Mouse (Mus musculus) thymus, postnatal 4 days (tissue): ENCODE measurements around the gene Lpp.

Source experiments
- DNase-seq: peaks from one replicate; pipeline ENCODE4 v3.0.0; 2021

Lpp gene

DNA sequence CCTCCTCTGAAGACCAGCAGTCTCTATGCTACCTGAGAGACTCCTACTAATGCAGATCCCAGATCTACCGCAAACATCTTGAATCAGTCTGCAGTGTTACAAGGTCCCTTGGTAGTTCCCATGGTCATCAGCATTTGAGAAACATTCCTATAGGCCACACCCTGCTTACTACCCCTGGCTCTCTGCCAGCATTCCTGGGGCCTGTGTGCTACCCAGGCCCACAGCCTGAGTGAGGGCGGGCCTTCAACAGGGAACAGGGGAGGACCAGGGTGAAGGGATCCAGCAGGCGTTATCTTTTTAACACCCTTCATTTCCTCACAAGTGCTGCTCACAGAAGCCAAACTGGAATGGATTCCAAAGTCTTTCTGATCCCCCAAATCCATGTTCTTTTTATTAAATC, 173.0 kb downstream of the Lpp start:
- no peak for DNase-seq

DNA sequence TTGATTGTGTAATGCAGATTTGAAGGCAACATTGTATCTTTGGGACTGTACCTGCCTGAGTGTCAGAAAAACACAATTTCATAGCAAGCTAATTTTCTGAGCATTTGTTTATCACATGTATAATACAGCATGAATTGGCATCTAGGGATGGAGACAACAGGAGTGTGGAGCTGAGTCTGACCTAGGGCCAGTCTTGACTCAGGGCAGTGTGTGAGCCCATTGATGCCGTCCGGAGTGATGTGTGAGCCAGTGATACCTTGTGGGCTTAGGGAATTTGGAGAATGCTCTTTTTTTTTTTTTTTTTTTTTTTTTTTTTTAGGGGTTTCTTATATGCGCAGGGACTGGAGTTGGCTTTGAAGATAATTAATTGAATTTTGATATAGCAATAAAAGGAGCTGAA, 174.3 kb downstream of the Lpp start:
- DNase-seq = no peak

DNA sequence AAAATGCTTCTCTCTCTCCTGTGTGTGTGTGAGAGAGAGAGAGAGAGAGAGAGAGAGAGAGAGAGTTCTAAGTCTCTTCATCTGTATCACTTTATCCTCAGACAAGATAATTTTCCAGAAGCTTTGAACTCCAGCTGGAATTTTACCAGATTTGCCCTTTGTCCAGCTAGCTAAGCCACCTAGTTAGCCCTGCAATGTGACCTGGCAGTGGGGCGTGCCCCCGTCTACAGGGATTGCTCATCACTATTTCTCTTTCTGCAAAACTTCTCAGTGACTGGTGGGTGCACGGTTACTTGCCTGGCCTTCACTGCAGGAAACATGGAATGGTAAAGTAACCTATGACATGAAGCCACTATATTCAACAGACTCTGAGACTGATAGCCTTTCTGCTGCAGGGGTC, 174.8 kb downstream of the Lpp start:
- no peak for DNase-seq

DNA sequence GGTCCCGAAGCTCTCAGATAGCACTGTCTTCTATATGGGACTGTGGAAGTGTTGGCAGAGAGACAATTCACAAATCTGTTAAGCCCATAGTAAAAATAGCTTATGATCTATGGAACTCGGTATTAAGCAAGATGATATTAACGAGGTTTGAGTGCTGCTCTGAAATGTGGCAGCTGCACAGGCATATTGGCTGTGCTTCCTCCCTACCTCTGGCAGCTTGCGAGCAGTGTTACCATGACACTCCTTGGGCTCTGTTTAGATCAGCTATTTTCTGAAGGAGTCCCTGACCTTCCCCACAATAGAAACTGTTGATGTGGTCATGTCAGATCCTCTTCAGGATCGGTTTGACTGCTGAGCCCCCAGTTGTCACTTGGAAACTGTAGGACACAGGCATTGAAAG, 176.4 kb downstream of the Lpp start:
- no peak for DNase-seq

DNA sequence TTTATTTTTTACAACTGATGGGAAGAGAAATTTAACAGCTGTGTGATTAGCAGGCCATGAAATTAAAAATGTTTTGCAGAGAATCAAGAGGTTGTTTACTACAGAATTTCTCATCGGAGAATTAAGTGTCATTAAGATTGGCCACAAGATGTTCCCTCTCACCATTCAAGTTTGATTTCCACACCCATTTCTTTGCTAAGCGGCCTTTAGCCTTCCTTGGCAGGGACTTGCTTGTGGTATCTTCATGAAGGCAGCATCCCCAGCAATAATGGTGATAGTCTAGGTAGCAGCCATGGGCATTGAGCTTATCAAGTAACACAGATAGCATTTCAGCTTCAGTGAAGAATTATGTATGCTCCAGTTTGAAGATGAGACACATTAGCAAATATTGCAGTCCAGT, 183.7 kb downstream of the Lpp start:
- no peak for DNase-seq

DNA sequence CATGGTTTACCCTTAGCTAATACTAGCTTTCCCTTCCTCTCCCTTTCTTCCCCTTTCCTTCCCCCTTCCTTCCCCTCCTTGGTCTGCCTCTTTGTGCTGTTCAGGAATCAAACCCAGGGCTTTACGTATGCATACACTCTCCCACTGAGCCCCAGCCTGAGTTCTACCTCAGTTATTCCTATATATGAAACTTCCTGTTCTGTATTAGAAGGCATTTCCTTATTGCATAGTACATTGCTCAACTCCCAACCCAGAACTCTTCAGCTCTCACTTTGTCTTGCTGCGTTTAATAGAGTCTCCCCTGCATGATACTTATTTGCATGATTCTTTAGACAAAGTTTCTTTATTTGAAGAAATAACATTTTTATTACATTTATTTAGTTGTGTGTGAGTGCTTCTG, 184.5 kb downstream of the Lpp start:
- DNase-seq = no peak

DNA sequence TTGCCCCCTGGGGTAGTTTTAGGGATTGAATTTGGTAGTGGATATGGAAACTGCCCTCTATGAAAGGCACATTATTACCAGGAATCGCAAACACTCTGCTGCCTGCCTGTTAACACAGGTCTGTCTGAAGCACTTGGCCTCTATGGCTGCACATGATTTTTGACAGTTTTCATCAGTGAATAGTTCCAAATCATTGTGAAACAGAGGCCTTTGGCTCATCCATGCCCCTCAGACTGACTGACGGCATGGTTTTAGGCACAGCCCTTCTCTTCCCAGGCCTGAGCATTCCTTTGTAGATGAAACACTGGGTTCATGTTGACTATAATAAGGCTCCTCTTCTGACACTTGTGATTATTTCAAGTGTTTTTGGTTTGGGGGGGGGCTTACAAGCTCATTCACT, 189.5 kb downstream of the Lpp start:
- no peak for DNase-seq

DNA sequence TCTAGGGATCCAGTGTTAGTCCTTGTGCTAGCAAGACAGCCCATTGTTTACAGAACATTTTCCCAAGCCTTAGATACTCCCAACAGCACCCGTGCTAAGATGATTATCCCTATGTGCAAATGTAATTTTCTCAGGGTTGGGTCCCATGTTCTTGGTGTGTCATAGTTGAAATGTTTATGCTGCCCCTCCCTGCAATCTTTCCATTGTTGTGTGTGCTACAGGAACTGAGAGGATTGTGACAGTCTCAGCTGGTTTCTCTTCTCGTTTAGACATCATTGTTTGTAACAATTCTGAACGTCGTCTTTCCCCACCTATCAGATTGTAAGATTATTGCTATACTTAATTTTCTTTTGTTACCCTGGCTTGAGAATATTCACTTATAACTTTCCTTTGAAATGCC, 200.2 kb downstream of the Lpp start:
- no peak for DNase-seq

DNA sequence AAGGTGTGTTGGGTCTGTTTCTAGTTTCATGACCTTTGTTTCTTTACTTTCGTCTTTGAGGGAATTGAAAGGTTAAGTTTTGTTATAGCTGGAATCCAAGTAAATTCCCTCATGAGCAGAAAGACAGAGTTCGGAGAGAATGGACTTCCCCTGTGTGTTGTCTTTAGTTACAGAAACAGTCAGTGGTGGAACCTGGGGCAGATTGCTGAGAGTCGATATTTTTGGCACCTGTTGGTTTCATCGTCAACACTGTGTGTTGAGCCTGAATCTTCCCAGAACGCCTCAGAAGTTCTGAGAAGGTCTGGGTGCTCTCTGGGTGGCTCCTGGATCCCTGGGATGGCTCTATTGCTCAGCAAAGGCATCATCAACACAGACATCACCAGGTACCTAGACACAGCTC, 201.2 kb downstream of the Lpp start:
- no peak for DNase-seq

DNA sequence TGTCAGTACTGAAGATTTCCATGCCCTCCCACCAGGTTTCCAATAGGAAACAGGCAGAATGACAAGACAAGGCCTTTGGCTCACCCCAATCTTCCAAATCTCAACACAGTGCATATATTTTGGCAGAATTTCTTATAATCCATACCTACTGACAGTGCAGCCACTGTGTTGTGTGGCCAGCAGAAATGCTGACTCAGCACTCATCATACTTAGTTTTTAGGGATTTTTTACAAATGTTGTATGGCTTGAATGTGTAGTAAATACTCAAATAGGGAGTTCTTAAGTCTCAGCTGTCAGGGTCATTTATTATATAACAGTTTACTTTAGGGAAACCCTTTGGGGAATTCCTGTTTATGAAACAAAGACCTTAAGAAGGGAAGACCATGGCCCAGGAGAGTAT, 202.2 kb downstream of the Lpp start:
- no peak for DNase-seq

DNA sequence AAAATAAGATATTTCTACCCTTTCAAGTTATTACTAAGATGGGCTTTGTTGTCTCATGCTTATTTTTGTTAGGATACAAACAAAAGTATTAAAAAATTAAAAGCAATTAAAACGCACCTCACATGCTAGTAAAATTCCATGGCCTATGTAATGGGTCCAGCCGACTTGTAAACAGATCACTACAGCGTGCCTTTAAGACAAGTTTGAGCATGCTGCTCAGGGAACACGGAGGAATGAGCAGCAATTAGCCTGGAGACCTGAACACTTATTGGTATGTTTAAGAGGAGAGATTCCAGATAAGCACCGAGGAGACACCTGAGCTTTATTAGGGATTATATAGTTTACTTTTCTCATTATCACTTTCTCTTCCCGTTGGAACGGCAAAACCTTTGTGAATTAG, 205.3 kb downstream of the Lpp start:
- no peak for DNase-seq

DNA sequence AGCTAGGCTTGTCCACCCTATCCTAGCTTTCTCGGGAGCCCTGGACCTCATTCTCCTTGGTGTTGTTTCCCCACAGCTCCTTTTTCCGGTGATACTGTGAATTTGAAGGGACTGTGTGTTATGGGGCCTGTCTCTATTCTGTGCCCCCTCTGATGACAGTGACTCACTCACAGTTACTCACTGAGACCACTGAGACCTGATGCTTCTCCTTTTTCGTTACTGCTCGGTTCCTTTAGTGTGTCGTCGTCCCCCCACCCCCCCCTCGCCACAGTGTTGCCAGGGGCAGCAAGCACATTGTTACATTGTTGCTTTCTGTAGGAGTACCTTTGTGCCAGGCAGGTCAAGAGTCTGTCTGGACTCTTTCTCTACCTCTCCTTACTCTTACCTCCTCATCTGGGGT, 206.5 kb downstream of the Lpp start:
- DNase-seq = no peak

DNA sequence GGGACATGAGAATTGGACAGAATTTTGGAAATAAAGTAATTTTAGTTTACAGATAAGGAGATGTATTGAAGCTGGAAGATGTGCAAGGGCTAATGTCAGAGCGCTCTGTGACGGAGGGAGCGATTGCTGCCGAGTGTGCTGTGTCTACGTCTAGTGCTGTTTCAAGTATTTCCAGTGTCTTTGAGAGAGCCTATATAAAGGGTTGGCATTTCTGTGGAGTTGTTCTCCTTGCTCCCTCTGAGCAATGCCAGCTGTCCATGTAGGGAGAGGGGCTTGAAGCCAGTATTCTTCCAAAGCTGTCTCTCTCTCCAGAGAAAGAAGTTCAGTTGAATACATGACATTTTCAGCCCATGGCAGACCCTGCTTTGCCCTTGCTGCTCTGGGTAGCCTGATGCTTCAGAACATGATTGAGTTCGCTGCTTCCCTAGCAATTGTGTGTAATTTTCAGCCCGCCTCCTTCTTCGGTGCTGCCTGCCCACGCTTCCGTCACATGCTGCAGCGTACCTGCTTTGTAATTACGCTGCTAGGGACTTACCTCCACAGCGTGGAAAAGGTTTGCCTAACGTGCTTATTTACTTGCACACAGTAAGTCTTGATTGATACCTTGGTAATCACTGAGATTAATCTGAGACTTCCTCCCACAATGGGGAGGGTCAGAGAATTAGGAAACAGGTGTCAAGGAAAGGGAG, 207.1 kb downstream of the Lpp start:
- no peak for DNase-seq

DNA sequence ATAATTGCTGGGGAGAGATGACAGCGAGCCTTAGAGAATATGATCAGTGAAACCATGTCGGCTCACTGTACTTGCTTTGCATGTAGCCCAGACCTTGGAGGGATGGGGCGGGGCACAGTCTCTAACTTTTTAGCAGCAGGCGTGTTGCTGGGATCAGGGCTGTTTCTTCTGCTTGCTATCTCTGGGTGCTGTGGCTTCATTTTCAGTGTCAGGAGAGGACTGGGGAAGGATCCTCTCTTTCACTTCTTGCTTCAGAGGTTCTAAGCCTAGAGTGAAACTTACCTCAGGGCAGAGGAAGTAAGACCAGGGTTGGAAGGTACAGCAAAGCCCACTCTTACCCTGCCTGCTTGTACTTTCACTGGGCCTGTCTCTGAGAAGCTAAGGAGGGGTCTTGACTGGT, 210.0 kb downstream of the Lpp start:
- no peak for DNase-seq

DNA sequence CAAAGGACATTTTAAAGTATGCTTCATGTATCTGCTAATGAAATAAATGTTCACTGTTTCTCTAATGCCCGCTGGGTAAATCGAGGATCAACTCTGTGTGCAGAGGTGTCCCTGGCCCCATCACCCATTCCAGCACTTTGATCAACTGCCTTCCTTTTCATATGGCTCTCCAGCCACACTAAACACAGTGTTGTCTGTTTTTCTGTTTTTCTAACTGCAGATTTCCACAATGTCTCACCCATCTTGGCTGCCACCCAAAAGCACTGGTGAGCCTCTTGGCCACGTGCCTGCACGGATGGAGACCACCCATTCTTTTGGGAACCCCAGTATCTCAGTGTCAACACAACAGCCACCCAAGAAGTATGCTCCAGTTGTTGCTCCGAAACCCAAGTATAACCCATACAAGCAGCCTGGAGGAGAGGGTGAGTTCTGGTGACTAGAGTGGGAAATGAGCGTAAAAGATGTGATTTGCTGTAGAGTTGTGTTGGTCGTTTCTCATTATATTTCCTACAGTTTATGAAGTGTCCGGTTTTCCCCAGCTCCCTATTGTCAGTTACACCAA, 214.7 kb downstream of the Lpp start:
- DNase-seq = no peak

DNA sequence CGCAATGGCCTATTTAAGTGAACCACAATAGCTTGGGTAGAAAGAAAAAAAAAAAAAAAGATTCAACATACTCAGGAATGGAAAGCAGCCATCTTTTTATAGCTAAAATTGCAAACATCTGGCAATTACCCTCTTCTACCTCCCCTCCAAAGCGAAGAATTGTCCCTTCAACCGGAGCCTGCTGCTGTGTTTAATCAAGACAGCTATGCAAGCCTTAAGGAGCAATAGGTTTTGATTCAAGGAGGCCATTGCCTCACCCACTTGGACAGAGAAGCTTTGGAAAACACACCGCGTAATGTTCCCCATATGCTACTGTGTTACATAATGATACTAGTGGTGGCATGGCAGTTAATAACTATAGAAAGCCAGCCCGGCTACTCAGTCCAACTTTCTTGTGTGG, 226.2 kb downstream of the Lpp start:
- DNase-seq = no peak

DNA sequence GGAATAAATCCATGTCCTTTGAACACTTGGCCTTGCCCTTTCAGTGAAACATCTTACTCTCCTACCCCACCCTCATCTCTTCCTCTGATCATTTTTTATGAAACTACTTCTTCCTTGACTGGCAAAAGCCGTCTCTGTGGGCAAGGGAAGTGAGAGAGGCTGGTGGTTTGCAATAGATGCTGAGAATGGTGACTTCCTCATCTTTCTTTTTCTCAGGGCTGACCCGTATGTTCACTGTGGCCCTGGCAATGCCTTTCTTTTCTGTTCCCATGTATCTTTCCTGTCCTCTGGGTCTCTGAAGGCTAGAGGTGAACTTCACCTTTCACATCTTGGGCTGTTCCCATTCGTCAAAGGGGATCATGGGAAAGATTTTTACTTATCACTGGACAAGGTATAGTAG, 226.7 kb downstream of the Lpp start:
- no peak for DNase-seq

DNA sequence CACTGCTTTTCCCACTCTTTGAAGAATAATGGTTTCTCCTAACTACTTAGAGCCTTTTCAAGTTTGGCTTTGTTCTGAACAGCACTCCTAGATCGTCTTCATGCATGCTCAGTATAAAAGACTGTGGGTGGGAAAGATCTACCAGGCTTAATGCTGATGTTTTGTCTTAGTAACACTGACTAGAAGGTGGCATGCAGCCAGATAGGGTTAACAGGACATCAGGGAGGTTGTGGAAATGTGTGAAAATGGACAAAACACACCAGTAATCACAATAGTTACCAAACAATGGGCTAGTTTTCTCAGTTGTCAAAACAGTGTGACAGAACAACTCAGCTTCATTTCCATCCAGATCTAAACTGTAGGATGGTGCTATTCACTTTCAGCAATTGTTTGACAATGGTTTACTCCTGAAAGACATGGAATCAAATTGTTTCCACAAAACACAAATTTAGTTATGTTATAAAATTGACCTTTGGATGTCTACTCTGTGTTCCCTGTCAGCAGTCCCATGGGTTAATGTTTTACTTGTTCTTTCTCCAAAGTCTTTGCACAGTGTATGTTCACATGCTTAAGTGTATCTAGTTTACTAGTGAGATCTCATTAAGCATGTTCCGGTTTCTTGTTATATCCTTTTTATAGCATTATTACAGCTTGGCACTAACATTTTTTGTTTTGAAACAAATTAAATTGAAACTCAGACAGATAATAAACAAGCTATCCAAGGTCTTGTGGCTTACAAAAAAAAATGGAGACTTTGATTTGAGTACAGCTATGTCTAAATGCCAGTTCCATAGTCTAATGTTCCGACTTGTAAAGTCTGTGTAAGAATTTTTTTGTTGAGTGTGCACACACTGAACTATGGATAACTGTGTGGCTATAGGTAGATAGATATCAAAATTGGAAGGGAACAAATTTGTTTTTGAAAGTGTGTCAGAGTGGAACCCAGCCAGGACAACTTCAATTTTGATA, 229.2 kb downstream of the Lpp start:
- no peak for DNase-seq

DNA sequence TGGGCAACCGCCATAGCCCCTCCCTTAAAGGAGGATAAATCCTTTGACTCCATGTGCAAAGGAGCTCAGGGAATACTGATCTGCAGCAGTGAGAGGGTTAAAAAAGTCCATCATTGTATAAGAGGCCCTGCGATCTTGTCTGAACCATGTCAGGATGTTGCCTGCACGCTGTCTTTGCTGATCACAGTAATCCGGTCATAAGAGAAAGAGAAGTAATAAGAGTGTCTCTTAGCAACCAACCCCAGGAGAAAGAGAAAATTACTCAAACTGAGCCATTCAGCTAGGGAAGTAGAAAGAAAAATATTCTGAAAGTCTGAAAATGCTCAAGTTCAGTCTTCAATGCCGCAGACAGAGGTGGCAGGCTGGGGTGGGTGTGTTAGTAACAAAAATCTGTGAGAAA, 231.0 kb downstream of the Lpp start:
- DNase-seq = no peak

DNA sequence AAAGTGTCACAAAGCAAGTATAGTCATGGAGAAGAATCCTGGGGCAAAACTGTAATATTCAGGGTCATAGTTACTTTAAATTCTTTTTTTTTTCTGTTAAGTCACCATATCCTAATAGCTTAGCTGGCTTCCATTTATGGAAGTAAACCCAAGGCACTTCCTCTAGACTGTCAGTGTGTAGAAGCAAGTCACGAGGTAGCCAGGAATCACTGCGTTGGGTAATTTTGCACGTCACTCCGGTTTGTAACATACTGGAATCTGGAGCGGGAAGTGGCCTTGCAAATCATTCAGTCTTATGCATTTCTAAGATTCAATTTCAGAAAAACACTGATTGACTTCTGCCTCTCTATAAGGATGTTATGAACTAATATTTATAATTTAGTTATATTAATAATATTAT, 232.3 kb downstream of the Lpp start:
- DNase-seq = no peak

DNA sequence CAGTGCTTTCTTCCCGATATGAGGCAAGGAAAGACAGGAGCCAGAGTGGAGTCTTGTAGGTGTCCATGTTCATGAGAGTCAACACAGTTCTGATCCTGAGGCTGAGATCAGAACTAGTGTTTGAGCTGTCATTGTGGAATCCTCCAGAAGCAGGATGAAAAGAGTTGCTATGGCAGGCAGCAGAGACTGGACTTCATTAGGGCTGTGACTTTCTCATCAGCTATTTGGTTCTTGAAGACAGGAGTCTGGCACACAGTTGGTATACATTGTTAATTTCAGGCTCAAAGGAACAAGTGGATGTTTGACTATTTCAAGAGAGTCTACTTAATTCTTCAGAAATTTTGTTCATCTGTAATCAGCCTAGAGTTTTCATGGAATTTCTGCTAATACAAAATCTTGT, 235.5 kb downstream of the Lpp start:
- DNase-seq = no peak

DNA sequence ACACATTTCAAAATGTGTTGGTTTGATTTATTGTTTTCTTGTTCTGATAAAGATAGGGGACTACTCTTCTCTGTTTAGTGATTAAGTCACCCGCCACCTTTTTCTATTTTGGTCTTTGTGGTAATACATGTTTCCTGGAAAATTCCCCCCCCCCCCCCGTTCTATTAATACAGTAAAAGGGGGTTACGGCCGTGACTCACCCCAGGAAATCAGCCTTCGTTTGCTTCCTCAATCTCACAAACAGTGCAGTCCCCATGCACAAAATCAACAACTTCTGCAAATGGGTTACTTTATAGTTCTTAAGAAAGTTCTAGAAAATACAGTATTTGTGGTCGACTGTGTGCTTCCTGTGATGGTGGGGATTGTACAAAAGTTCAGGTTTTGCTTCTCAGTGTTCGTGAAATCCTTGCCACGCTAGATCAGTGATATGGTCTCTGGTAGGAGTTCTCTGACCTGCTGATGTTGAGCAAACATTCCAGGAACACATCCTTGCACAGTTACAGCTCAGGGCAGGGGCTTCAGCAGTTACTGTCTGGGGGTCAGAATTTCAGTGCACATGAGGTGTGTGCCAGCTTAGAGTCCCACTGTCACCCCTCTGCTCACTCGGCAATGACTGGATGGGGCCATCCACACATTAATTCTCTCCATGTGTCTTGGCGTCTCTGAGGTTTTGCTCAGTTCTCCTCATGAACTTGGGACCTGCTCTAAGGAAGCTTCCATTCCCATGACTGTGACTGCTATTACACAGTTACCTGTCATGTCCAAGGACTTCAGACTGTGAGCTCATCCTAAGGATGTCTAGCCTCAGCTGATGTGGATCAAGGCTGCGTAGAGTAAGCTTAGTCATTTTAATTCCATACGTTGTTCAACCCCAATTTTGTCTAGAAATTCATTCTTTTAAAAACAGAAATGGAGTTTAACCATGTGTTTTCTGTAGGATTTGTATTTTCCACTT, 236.2 kb downstream of the Lpp start:
- DNase-seq = no peak

DNA sequence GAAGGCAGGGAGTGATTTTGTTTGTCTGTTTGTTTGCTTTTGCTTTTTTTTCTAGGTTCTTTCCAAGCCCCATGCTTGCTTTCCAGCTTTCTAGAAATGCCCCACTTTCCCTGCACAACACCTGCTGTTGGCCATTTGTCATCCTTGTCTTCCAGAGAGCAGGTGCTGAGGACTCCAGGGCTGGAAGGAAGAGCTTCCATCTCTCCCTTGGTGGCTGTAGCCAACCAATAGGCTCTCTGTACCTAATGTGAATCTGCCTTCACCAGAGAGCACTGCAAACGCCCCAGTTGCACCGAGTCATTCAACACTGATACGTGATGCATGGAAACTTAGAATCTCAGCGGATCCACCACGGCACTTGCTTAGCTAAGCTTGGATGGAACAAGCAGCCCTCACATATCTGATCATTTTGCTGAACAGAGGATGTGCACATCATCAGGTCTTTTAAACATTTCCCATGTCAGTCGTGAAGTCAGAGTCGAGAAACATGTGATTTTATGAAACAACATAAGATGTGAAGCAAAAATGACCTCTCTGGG, 242.1 kb downstream of the Lpp start:
- DNase-seq = no peak
